Mouse (Mus musculus) forebrain, postnatal 0 days (tissue): Measurements from ENCODE around the gene Spc24. TPM values are rescaled to one million over a fixed set of nuclear protein-coding genes. Genes with fewer than 3 reads are reported as not detected.
A peak's percentile ranks its signal among the peaks of the same experiment; 100 is the strongest.

ENCODE experiments used
- ATAC-seq: fragments of 200-750 bp; cut with Nextera tagmentation; 2 replicates; pipeline ENCODE4 v1.8.0; 2017; ENCODE audit warnings: mild to moderate bottlenecking, moderate library complexity
- DNase-seq: peaks from one replicate; pipeline ENCODE4 v3.0.0-alpha.2; 2015
- H3K27ac ChIP-seq: fragments of 300-500 bp; sonication (generic); 2 replicates; pipeline ENCODE4 v1.5.1; 2014; ENCODE audit warnings: low read depth, mild to moderate bottlenecking, antibody characterized with exemption, low read length, moderate library complexity, mixed read lengths
- H3K27me3 ChIP-seq: fragments of 300-500 bp; sonication (generic); 2 replicates; pipeline ENCODE4 v1.6.1; 2014; ENCODE audit warnings: mild to moderate bottlenecking, low read length, mixed read lengths; ENCODE audit not compliant: insufficient read depth
- H3K36me3 ChIP-seq: fragments of 300-500 bp; sonication (generic); 2 replicates; pipeline ENCODE4 v1.6.1; 2014; ENCODE audit warnings: mild to moderate bottlenecking, moderate library complexity; ENCODE audit not compliant: insufficient read depth
- H3K4me1 ChIP-seq: fragments of 300-500 bp; sonication (generic); 2 replicates; pipeline ENCODE4 v1.6.1; 2014; ENCODE audit warnings: antibody characterized with exemption; ENCODE audit not compliant: insufficient read depth
- H3K4me2 ChIP-seq: fragments of 300-500 bp; sonication (generic); 2 replicates; pipeline ENCODE4 v1.6.1; 2014; ENCODE audit warnings: low read depth, mild to moderate bottlenecking, moderate library complexity
- H3K4me3 ChIP-seq: fragments of 300-500 bp; sonication (generic); 2 replicates; pipeline ENCODE4 v1.5.1; 2014; ENCODE audit warnings: low read depth, low read length, mixed read lengths
- H3K9ac ChIP-seq: fragments of 300-500 bp; sonication (generic); 2 replicates; pipeline ENCODE4 v1.6.1; 2014; ENCODE audit warnings: mild to moderate bottlenecking
- H3K9me3 ChIP-seq: fragments of 300-500 bp; sonication (generic); 2 replicates; pipeline ENCODE4 v1.6.1; 2016; ENCODE audit warnings: low read length
- CTCF ChIP-seq: sonication (generic); IDR thresholded peaks from 2 replicates; pipeline ENCODE4 v1.5.1; 2016; ENCODE audit warnings: antibody characterized with exemption, control low read depth, low read depth
- WGBS: fragments of 180-500 bp; shearing (Covaris S2); extraction: QIAGEN DNeasy Blood & Tissue Kit; methylation state at CpG from one replicate; pipeline ENCODE4 v1.1.7; 2014; 5-methylcytosine and 5-hydroxymethylcytosine counted together
- polyA plus RNA-seq: library from polyadenylated mRNA; unstranded; fragments of >200 nt; fragmentation: Nextera tagmentation; extraction: Ambion mirVana; gene quantifications from 2 replicates; pipeline ENCODE4 v1.2.1, GENCODE M21; 2015
- total RNA-seq: library from RNA; depleted of rRNA; stranded (reverse); fragments of >200 nt; gene quantifications from 2 replicates; pipeline ENCODE4 v1.2.3, GENCODE M21; 2014; rRNA removed

Spc24 gene
- 7.7 and 8.2 TPM in 2 replicates for total RNA-seq
- polyA plus RNA-seq: 13.5 and 14.3 TPM in 2 replicates

- no peaks in the 10 kb centered on the region for H3K36me3 ChIP-seq
- peak within 1 kb of the TSS; percentile 40; the same call in 1 of the 2 replicates for H3K9ac ChIP-seq
- peak within 1 kb of the TSS; percentile 82 for H3K27ac ChIP-seq
- peak; percentile 97 for DNase-seq
- 0 out of 2 replicates have a peak, but pooled peaks cover 3% of the 10 kb centered on the region for H3K4me1 ChIP-seq
- peak; percentile 71 for TF ChIP-seq CTCF
- H3K9me3 ChIP-seq: no peaks in the 10 kb centered on the region
- no peaks in the 10 kb centered on the region for H3K27me3 ChIP-seq
- H3K4me3 ChIP-seq: peak within 1 kb of the TSS; percentile 76
- under 1% methylated on average over 52 of the region's 54 CpGs for WGBS
- peak; percentile 98 for ATAC-seq
- peak within 1 kb of the TSS; percentile 90 for H3K4me2 ChIP-seq
Measured at GRCm38 (mm10) chr9:21760155-21761088, at the start of gene Spc24. Gene Spc24 (minus strand): TSS chr9:21760303.

GRCm38 (mm10) chr9:21808561-21808960 is 48.5 kb upstream of the Spc24 start:
- H3K27me3 ChIP-seq: no peaks in the 10 kb centered on the region
- H3K9me3 ChIP-seq: no peaks in the 10 kb centered on the region
- no peak overlapping the region for H3K9ac ChIP-seq
- no peak for ATAC-seq
- no peaks in the 10 kb centered on the region for H3K36me3 ChIP-seq
- no peak overlapping the region for H3K27ac ChIP-seq
- no peak overlapping the region for H3K4me2 ChIP-seq
- no peak for DNase-seq
- 69% methylated on average over 3 of the region's 3 CpGs for WGBS
- no peak overlapping the region for H3K4me3 ChIP-seq
- peak; percentile 47 for TF ChIP-seq CTCF
- peaks cover 3% of the 10 kb centered on the region; the same call in 1 of the 2 replicates for H3K4me1 ChIP-seq

- ATAC-seq (no peak), DNase-seq (no peak)
- Histone ChIP-seq H3K36me3 (no peaks in the 10 kb centered on the region), H3K9ac (no peak overlapping the region), H3K27me3 (no peaks in the 10 kb centered on the region), H3K4me2 (no peak overlapping the region), H3K27ac (no peak overlapping the region), H3K9me3 (no peaks in the 10 kb centered on the region), H3K4me3 (no peak overlapping the region), H3K4me1 (peaks cover 3% of the 10 kb centered on the region; the same call in 1 of the 2 replicates)
- WGBS: 82% methylated on average over 11 of the region's 11 CpGs
- TF ChIP-seq CTCF: no peak
Measured at GRCm38 (mm10) chr9:21806976-21807375, 46.9 kb upstream of the Spc24 start.

- Histone ChIP-seq H3K9ac (no peak overlapping the region), H3K4me3 (no peak overlapping the region), H3K27ac (no peak overlapping the region), H3K4me1 (peaks cover 3% of the 10 kb centered on the region; the same call in 1 of the 2 replicates), H3K36me3 (no peaks in the 10 kb centered on the region), H3K9me3 (no peaks in the 10 kb centered on the region), H3K27me3 (no peaks in the 10 kb centered on the region), H3K4me2 (no peak overlapping the region)
- no peak for DNase-seq
- 68% methylated on average over 3 of the region's 3 CpGs for WGBS
- TF ChIP-seq CTCF: no peak
- no peak for ATAC-seq
Measured at GRCm38 (mm10) chr9:21806363-21806762, 46.3 kb upstream of the Spc24 start.

GRCm38 (mm10) chr9:21803986-21804644 is 44.0 kb upstream of the Spc24 start:
- Histone ChIP-seq H3K4me2 (no peak overlapping the region), H3K4me1 (peaks cover 3% of the 10 kb centered on the region; the same call in 1 of the 2 replicates), H3K27me3 (no peaks in the 10 kb centered on the region), H3K9me3 (no peaks in the 10 kb centered on the region), H3K4me3 (no peak overlapping the region), H3K36me3 (no peaks in the 10 kb centered on the region), H3K9ac (no peak overlapping the region), H3K27ac (no peak overlapping the region)
- 45% methylated on average over 13 of the region's 13 CpGs for WGBS
- peak; percentile 88 for TF ChIP-seq CTCF
- ATAC-seq (peak; percentile 89), DNase-seq (peak; percentile 77)

- ATAC-seq (no peak), DNase-seq (no peak)
- WGBS: 89% methylated on average over 7 of the region's 7 CpGs
- Histone ChIP-seq H3K9ac (no peak overlapping the region), H3K4me1 (peaks cover 3% of the 10 kb centered on the region; the same call in 1 of the 2 replicates), H3K9me3 (no peaks in the 10 kb centered on the region), H3K27ac (no peak overlapping the region), H3K36me3 (no peaks in the 10 kb centered on the region), H3K4me3 (no peak overlapping the region), H3K27me3 (no peaks in the 10 kb centered on the region), H3K4me2 (no peak overlapping the region)
- no peak for TF ChIP-seq CTCF
Measured at GRCm38 (mm10) chr9:21801591-21801990, 41.5 kb upstream of the Spc24 start.

GRCm38 (mm10) chr9:21801121-21801520 is 41.0 kb upstream of the Spc24 start:
- Histone ChIP-seq H3K4me2 (no peak overlapping the region), H3K4me3 (no peak overlapping the region), H3K27ac (no peak overlapping the region), H3K27me3 (no peaks in the 10 kb centered on the region), H3K9ac (no peak overlapping the region), H3K4me1 (peaks cover 3% of the 10 kb centered on the region; the same call in 1 of the 2 replicates), H3K36me3 (no peaks in the 10 kb centered on the region), H3K9me3 (no peaks in the 10 kb centered on the region)
- WGBS: 77% methylated on average over 7 of the region's 7 CpGs
- ATAC-seq: no peak
- no peak for TF ChIP-seq CTCF
- no peak for DNase-seq
